ENCODE assay signal across 8 mouse cellular contexts in genomic region chr16:26581048-26581912, GRCm38 (mm10). TPM values are rescaled to one million over a fixed set of nuclear protein-coding genes. Genes with fewer than 3 reads are reported as not detected.
DNase-seq lines count a peak whose midpoint lies in the region; ATAC-seq lines count a peak whose summit lies in the region.

TSS of gene Il1rap (plus strand) at chr16:26581704.

- ATAC-seq in megakaryocyte, adult 5-6 weeks (ENCODE audit: poor library complexity, severe bottlenecking) = peak; percentile 94

- peak; percentile 95 to 98 for DNase-seq in adrenal gland, adult (ENCODE audit: inconsistent age in 2 of 2, low spot score in 1 of 2)
- DNase-seq in embryo, embryonic 10 days (ENCODE audit: low spot score) = peak; percentile 89
- DNase-seq in gastrocnemius, postnatal 10 days = peak; percentile 92
- peak; percentile 93 for DNase-seq in induced T-regulatory cell, adult 2 months (ENCODE audit: low read depth)
- DNase-seq in left cerebral cortex, adult 8-10 months (ENCODE audit: low spot score in 2 of 2) = peak; percentile 88 to 95
- DNase-seq in right cerebral cortex, adult 18-20 months = peak; percentile 97
- DNase-seq in urinary bladder, adult 2 months (ENCODE audit: low spot score) = peak; percentile 84

RNA-seq across cellular contexts. Expression of gene Il1rap, which starts in this region (rescaled TPM):
- 1 to 10 TPM; 4.8 to 5.3 TPM for total RNA-seq in gastrocnemius, postnatal 10 days (2021)
- total RNA-seq in left cerebral cortex, adult 8-10 months (2022) = 10 to 100 TPM; 31.5 to 35.6 (median 34.4) TPM
- 15.3 and 15.8 TPM in 2 replicates for total RNA-seq in megakaryocyte, adult 5-6 weeks (2015)
- 8.8 and 10.3 TPM in 2 replicates for total RNA-seq in megakaryocyte, adult 5-6 weeks (2017)
- polyA plus RNA-seq in urinary bladder, adult 2 months (2012; rRNA removed) = 6.6 and 7.1 TPM in 2 replicates

Comparison
In these comparisons a context has a peak if more than half of its experiments do, and no peak if none do; other contexts are left out.
1. Peak in every context shown above with its lines: DNase-seq and ATAC-seq.